Mouse (Mus musculus): Measurements from ENCODE around the gene Bgn.

The Bgn gene

DNA sequence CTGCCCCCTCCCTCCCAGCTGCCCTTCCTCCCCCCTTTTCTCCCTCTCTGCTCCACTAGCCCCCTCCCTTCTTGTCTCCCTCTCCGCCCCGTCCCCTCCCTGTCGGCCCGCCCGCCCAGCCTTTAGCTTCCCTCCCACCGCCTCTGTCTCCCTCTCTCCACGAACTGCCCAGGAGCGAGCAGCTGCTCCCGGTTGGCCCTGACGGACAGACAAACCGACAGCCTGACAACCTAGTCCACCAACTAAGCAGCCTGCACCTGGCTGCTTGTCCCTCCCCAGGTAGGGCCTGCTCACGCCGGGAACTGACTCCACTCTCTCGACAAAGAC lies at the start of gene Bgn:
Gene Bgn (plus strand): TSS at position 119 of the 327 bp plus-strand sequence.
- peak; percentile 25 for DNase-seq (ENCODE audit: low spot score)

DNA sequence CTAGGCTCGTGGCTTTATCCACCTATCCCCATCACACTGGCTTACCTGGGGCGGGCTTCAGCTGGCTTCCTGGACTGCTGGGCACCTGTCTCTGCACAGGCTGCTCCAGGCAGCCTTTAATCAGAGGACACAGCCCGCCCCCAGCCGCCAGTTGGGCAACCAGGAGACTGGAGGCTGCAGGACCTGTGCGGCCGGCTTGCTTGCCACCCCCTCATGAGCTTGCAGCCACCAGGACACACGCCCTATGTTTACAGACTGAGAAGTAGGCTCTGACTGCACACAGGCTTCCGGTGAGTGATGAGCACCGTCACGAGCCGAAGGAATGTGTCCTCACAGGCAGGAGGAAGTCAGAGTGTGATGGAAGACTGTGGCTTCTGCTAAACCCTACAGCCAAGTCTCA lies 48.1 kb upstream of the Bgn start, which contains the start of gene Trex2:
Gene Trex2 (minus strand): TSS at position 93 of the 400 bp plus-strand sequence.
- peak; percentile 20 for DNase-seq (ENCODE audit: low spot score)

DNA sequence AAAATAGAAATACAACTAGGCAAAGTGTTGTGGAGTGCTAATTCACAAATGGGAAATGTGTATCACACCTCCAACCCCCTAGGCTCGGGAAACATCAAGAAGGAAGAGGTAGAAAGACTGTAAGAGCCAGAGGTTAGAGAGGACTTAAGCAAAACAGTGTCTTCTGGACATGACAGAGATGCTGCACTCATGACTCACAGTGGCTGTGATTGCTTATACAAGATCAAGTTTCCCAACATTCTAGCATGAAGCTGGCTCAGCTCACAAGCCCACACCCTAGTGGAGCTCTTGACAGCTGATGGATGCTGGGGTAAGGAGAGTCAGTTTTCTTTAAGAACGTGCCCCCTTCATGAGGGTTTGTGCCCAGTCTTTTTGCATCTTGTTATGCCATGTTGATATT lies 42.0 kb upstream of the Bgn start:
- no peak for DNase-seq (ENCODE audit: low spot score)

DNA sequence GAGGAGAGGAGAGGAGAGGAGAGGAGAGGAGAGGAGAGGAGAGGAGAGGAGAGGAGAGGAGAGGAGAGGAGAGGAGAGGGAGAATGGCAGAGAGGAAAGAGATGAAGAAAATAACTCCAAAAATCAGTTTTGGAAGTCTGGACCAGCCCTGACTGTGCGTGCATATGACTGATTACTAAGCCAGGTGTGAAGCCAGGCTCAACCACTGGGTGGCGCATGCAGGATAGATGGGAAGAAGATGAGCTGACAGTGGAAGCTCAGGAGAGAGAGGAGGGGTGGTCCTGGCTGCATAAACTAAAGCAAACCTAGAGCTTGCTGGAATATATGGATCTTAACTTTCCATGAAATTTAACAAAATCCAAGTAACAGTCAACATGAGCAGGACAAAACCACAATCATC lies 31.5 kb upstream of the Bgn start:
- peak; percentile 60 for DNase-seq (ENCODE audit: low spot score)

DNA sequence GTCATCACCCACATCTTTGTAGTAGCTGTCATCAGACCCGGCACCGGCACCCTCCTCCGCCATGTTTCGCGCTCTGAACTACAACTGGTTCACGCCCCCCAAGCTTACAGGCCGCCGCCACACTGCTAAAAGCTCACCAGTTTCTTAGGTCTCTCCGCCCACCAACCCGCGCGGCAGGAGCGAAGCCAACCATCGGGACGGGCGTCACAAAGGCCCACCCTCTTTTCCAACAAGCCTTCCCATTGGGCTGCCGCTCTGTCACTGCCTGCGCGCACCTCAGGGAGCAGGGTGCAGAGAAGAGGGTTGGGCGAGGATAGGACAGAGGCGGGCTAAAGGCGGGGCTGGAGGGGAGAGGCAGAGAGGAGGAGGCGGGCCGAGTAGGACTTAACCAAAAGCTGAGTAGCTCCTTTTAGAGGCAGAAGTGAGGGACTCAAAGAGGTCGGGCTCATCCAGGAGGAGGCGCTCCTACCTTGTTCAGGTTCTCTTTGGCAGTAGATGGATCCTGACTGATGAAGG lies 24.5 kb upstream of the Bgn start, which contains the start of gene Haus7:
Gene Haus7 (minus strand): TSS at position 168 of the 516 bp plus-strand sequence.
- DNase-seq (ENCODE audit: low spot score): peak; percentile 70

DNA sequence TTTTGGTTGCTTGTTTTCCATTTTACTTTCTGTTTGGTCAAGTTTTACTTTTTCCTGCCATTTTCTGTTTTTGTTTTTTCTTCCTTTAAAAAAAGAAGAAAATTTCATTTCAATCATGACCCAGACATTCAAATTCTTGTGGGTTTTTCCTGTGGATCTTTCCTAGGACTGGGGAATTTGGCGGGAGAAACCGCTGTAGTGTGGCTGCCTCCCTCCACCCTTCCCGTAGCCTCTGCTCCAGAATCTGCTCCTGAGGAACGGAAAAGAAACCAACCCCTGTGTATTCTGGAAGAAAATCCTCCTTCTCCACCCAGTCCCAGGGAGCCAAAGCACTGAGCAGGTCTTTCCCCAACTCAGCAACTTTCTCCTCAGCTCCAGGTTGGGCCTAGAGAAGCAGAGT lies 22.6 kb upstream of the Bgn start:
- no peak for DNase-seq (ENCODE audit: low spot score)

DNA sequence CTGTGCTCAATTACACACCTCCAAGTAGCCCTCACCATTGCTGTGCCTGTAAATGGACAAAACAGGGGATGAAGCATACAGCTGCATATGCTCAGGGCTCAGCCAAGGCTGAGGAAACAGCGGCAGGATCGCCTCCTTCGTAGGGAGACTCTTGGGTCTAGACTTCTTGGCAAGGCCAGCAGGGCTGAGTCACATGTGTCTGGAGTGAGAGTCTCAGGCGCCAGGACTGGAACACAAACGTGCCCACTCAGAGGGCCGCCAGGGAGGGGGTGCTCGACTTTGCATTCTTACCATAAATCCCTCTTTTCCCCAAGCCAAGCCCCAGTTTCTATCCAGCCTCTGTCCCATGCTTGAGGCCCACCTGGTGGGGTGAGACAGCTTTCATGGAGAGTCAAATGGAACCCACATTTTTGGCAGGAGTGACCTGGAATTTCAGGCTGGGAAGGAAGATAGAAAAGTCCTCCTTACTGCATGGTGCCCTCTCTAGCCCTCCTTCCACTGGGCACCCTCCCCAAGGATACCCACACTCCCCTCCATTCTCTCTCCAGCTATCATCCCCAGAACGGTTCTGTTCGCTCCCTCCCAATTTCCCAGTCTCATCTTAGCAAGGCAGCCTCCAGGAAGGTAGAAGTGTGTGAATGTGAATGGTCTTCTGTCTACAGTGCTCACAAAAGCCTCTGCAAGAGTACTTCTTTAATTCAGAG lies 17.8 kb upstream of the Bgn start:
- DNase-seq (ENCODE audit: low spot score): no peak

DNA sequence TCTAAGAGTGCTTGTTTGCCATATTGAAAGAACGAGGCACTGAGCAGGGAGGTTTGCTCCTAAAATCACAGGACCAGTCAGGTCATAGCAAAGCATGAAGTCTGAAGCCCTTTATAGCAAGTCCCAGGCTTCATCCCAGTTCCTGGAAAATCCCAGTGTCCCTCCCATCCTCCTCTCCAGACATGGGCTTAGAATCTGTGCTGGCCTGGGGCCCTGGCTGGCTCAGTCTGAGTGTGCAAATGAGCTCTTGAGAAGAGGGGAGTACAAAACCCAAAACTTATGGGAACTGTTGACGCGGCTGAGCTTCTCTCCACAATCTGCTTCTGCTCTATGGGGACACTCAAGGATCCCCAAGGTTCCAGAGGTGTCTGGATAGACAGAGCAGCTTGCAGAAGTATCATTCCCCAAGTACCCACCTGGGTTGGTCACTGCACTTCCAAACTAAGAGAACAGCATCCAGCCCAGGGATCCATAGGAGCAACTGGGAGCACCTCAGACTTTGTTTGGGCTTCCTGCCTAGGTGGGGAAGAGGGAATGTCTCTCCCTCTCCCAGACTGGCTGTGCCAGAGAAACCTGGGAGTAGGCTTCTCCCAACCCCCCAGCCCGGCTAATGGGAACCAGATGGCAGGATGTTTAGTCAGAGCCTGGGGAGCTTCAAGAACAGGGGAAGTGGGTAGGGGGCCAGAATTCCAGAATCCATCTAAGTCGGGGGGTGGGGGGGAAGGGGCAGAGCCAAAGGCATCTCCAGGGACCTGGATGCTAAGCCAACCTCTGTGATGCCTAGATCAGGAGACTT lies 15.8 kb upstream of the Bgn start:
- DNase-seq (ENCODE audit: low spot score): no peak

DNA sequence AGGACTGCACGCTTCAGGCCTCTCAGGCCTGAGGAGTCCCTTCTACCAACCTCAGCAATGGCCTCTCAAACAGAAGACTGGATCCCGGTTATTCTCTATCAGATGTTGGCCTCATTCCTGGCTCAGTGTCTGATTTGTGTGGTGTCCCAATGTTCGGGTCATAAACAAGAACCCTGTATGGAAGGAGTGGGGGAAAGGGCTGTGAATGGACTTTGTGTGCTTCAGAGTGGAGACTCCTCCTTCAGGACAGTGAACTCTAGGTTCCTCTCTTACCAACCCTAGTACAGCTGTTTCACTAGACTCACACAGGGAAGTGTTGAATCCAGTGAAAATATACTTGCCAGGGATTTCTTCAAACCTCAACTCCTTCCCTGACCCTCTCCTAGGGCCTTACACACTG lies 15.1 kb upstream of the Bgn start:
- DNase-seq (ENCODE audit: low spot score): no peak

DNA sequence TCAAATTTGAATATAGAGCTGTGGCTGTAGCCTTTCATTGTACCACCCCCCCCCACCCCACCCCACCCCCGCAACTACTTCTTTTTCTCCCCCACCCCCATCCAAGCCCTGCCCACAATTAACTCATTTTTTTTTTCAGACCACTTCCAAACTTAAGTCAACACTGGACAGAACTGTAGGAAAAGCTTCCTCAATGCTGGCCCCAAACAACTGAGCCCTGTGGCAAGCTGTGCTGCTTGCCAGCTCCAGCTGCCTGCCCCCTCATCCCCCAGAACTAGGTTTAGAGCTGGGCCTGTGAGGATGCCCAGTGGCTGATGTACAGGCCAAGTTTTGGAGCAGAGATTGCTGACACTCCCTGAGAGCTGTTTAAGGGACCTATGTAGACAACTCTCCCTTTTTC lies 14.7 kb upstream of the Bgn start:
- no peak for DNase-seq (ENCODE audit: low spot score)

DNA sequence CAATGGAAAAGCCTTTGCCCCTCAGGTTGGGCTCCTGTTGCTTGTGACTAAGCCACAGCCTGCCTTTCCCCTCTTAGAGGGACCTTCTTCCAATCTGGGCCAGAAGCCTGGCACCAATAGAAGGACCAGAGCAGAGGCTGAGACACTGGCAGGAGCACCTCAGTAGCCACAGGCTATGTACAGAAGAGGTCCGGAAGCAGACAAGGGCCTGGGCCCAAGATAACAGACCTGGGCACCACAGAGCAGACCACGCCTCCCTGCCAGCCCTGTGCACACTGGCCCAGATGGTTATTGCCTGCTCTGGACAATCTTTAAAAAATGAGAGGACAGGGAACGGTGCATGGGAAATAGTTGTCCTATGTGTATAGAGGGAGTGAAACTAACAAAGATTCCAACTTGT lies 11.6 kb upstream of the Bgn start:
- no peak for DNase-seq (ENCODE audit: low spot score)

DNA sequence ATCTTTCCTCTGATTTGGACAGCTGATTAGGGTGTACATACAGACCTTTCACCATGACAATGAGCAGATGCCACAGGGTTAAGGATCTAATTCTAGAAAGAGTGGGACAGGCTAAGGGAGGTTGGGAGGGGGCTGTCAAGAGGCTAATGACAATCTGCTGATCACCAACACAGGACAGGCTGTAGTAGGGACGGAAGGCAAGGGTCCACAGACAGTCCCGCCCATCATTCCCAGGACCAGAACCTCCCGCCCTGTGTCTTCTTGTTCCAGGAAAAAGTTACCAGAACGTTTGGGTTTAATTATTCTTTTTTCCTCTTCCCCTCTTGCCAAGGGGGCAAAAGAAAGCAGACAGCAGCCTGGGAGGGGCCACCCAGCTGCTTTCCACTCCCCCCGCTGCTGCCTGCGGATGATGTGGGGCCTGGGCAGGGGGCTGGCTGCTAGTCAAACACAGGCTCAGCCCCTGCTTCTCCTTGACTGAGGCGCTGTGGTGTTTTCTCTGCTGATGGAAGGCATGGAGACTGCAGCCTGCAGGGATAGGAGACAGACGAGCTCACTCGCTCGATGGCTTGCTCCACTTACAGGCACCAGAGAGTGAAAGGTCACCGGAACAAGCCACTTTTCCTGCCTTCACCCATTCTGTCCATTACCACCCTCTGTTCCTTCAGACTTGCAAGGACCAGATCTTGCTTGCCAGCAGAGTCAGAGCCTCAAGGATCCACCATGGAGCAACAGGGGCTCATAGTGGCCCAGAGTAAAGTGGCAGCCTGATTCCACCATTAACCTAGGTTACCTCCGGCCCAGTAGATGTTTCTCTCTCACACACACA lies 8.8 kb upstream of the Bgn start:
- DNase-seq (ENCODE audit: low spot score): no peak

DNA sequence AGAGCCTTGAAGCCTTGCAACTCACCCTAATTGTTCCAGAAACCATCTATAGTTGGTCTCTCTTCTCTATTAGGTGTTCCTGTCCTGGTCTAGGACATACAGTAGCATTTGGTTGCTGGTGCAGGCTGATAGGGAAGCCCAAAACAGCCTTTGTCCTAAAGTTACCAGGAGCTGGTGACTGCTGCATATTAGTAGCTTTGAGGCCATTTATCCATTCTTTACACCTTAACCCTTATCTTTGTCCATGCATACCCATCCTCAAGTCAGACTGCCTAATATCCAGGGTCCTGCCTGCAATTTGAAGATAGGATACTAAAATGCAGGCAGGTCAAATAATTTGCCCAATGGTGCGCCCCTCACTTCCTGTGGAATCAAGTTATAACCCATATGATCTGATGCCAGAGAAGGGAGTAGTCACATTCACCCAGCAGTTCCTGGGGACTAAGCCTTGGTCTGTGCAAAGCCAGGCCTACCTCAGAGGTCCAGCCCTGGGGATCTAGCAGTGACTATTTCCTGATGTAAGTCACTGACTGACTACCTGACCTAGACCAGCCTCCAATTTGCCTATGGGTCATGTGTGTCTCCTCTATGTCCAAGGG lies 7.6 kb upstream of the Bgn start:
- DNase-seq (ENCODE audit: low spot score): no peak

DNA sequence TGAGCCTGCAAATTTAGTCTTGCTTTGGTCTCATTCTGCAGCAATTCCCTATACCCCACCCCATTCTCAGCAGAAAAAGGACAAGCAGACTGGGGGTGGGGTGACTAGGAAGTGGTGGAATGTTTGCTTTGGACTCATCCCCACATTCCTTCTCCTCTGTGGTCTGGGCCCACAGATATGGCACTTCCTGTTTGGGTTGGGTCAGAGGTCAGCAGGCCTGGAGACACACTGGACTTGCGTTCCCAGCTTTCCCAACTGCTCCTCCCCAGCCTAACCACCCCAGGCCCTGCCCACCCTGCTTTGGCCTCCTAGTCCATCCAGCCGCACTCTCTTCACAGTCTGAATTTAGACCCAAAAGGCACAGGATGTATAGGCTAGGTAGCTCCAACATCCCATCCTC lies 6.8 kb upstream of the Bgn start:
- no peak for DNase-seq (ENCODE audit: low spot score)

DNA sequence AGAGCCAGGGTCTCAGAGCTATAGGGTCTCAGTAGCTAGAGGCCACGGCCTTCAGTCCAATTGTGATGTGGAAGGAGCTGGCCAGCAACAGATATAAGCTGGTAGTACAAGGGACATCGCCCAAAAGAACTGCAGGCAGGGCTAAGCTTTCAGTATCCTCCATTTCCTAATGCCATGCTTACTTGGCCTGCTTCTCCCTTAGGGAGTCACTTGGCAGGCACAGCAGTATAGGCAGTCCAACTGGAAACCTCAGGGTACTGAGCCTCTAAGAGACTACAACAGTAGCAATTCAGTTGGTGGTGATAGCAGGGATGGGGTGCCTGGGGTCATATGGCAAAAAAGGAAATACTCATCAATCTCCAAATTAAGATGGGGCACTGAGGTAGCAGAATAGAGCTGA lies 5.9 kb upstream of the Bgn start:
- no peak for DNase-seq (ENCODE audit: low spot score)

DNA sequence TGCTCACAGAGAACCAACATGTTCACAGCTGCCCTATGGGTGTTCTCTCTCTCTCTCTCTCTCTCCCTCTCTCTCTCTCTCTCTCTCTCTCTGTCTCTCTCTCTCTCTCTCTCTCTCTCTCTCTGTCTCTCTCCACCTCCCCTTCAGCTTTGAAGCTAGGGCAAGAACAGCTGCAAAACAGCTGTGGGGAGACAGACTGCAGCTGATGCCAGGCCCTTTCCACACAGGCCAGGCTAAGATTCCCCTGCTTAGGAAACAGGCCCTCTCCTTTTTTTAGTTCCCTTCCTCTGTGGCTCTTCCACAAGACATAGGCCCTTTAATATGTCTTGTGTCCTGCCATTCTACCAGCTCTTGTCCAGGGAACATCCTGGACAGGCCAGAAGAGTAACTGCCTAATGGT lies 3.7 kb upstream of the Bgn start:
- no peak for DNase-seq (ENCODE audit: low spot score)

DNA sequence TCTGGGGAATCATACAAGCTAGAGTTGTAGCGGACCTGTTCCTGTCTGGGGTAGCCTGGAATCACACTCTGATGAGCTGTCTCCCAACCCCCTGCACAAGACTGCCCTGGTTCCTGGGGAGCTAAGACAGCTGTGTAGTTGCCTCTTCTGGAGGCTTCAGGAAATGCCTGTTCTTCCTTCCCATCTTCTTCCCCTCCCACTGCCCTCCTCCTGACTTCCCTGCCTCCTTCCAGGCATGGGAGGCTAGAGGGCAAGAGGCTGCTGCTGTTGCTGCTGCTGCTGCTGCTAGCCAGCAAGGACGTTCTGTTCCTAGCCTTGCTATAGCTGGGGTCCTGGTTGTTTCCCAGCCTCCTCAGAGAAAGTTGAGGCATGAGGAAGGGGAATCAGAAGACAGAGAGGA lies 3.1 kb upstream of the Bgn start:
- DNase-seq (ENCODE audit: low spot score): no peak

DNA sequence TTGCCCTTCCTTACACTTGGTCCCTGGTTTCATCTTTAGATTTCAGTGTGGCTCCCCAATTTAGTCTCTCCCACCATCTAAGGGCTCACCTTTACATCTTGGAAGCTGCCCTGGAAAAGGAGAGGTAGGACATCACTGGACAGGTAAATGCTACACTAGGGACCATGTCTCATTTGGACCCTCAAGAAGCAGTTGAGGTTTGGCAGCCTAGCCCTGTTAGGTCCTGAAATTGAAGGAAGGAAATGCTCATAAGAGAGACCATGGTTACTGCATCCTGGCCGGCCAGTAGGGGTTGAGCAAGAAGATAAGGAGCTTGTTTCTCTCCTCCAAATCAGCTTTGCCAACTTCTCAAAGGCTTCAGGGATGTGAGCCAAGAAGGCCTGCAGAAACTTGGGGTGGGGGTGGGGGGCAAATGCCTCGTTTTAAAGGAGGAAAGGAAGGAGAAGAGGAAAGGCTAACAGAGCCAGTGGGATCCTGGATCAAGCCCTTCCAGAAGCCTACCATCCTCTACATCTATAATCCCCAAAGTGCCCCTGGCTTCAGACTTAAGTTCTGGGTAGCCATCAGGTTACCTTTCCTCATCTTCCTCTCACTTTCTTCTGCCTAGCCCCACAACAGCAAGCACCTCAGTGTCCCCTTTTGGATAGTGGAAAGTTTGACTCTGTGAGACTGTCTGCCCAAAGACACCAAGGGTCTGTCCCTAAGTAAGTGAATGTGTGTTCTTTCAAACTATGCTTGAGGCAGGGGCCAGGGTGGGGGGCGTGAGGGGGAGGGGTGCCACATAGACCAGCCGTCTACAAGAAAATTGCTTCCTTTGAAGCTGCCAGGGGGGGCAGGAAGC lies 539 bp upstream of the Bgn start:
- DNase-seq (ENCODE audit: low spot score): no peak

DNA sequence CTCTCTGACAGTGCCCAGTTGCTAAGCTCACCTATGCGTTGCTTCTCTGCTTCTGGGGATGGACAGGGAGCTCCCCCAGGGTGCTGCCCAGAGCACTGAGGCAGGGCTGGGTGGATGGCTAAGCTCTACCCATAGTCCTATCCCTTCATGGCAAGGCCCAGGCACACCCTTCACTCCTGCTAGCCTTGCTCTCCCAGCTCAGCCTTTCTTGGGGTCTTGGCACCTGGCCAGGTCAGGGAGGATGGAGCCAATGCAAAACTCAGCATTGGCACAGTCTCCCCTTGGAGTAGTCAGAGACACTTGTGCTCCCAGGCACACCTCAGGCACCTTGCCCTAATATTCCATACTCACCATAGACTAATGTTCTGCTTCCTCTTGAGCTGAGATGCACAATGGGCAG lies 674 bp downstream of the Bgn start:
- no peak for DNase-seq (ENCODE audit: low spot score)

DNA sequence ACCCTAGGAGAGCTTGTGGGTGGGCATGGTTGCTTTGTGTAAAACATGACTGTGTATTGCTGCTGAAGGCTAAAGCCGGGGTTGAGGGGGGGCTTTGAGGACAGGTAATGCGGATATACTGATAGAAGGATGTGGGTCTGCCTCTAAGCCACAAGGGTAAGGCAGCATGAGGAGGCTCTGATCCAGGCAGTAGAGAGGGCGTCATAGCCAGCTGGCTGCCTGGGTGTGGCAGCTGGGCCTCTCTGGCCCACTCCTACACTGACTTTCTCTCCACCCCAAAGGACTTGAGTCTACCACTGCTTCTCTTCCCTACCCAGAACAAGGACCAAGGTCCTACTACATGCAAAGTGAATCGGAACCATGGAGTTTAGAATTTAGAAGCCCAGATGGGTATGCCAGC lies 1.5 kb downstream of the Bgn start:
- no peak for DNase-seq (ENCODE audit: low spot score)

DNA sequence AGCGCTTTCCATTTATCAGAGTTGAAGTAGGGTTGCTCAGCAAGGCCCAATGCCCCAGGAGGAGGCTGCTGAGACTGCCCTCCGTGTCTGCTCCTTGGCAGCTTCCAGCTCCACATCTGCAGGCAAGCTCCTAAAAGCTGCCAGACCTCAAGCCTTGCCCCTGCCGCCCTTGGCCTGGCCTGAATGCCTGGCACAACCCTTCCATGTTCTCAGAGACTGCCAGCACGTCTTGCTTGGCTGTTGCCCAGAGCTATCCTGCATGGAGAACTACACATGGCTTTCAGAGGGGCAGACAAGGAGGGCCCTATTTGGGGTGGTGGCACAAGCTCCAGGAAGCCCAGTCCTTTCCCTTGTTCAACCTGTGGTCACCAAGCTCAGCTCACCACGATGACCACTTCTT lies 3.5 kb downstream of the Bgn start:
- DNase-seq (ENCODE audit: low spot score): no peak

Data from urinary bladder, postnatal 25 days (tissue).